Mouse (Mus musculus): ENCODE results near the gene Glrx5. TPM values are rescaled to one million over a fixed set of nuclear protein-coding genes. Genes with fewer than 3 reads are reported as not detected.
A peak's percentile ranks its signal among the peaks of the same experiment; 100 is the strongest.

Glrx5 gene
- polyA plus RNA-seq, 1 experiment from 2014 or later: 209 TPM

DNA sequence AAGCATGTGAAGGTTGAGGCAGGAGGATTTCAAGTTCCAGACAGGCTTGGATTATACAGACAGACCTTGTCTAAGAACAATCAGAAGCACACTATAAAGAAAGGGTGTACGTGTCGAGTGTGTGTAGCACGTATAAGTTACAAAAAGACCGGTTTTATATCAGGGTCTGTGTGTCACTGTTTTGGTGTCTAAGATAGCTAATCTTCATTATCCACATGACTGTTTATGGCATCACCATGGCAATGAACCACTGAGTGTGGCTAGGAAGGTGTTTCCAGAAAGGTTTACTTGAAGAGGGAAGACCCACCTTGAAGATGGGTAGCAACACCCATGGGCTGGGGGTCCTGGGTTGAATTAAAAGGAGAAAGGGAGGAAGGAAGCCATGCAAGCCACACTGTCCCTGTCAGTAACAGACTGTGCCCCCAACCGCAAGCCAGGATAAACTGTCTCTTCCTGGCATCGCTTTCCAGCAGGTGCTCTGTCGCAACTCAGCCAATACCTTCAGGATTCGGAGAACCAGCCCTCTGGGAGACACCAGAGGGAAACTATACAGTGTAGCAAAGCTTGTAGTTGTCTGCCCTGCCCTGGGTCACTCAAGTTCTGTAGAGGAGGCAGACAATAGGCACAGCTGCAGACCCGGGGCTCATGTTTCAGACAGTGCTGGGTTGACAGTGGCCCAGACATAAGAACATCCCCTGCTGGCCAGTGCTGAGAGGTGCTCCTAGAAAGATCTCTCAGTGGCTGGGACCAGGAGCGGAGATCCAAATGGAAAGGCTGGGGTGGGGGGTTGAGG, 30.0 kb upstream of the Glrx5 start:
- H3K36me3 ChIP-seq (ENCODE audit: control insufficient read depth, insufficient read depth): no peaks in the 10 kb centered on the region
- peaks cover 23% of the 10 kb centered on the region for H3K4me1 ChIP-seq (replicated peaks; ENCODE audit: control insufficient read depth, insufficient read depth, low read length)
- H3K4me3 ChIP-seq (ENCODE audit: low read depth, low read length): no peak overlapping the region
- no peak overlapping the region for H3K4me2 ChIP-seq (replicated peaks; ENCODE audit: low read depth)
- no peak overlapping the region for H3K9ac ChIP-seq (ENCODE audit: low read depth, low read length)
- H3K27ac ChIP-seq (ENCODE audit: low read depth, low read length): 0 out of 2 replicates have a peak overlapping the region, but pooled peaks have one; percentile 28
- ATAC-seq: no peak
- TF ChIP-seq CTCF (IDR thresholded peaks at IDR 0.05; ENCODE audit: low read depth): peak; percentile 55
- no peaks in the 10 kb centered on the region for H3K9me3 ChIP-seq (ENCODE audit: control insufficient read depth)
- 62% methylated on average over 10 of the region's 10 CpGs for WGBS
- H3K27me3 ChIP-seq (replicated peaks; ENCODE audit: control insufficient read depth, insufficient read depth, low read length): no peaks in the 10 kb centered on the region

GRCm38 (mm10) chr12:105003158-105003557, 29.3 kb upstream of the Glrx5 start:
- Histone ChIP-seq H3K9ac (ENCODE audit: low read depth, low read length) (no peak overlapping the region), H3K4me2 (replicated peaks; ENCODE audit: low read depth) (no peak overlapping the region), H3K27ac (ENCODE audit: low read depth, low read length) (no peak overlapping the region), H3K4me3 (ENCODE audit: low read depth, low read length) (no peak overlapping the region), H3K9me3 (ENCODE audit: control insufficient read depth) (no peaks in the 10 kb centered on the region), H3K36me3 (ENCODE audit: control insufficient read depth, insufficient read depth) (no peaks in the 10 kb centered on the region), H3K4me1 (replicated peaks; ENCODE audit: control insufficient read depth, insufficient read depth, low read length) (peaks cover 17% of the 10 kb centered on the region; the same call in 1 of the 2 replicates), H3K27me3 (replicated peaks; ENCODE audit: control insufficient read depth, insufficient read depth, low read length) (no peaks in the 10 kb centered on the region)
- no peak for TF ChIP-seq CTCF (IDR thresholded peaks at IDR 0.05; ENCODE audit: low read depth)
- WGBS: 53% methylated on average over 9 of the region's 9 CpGs
- no peak for ATAC-seq

- H3K27me3 ChIP-seq (replicated peaks; ENCODE audit: control insufficient read depth, insufficient read depth, low read length): no peaks in the 10 kb centered on the region
- 59% methylated on average over 3 of the region's 3 CpGs for WGBS
- no peaks in the 10 kb centered on the region for H3K36me3 ChIP-seq (ENCODE audit: control insufficient read depth, insufficient read depth)
- H3K4me1 ChIP-seq (replicated peaks; ENCODE audit: control insufficient read depth, insufficient read depth, low read length): peaks cover 21% of the 10 kb centered on the region; the same call in 1 of the 2 replicates
- no peaks in the 10 kb centered on the region for H3K9me3 ChIP-seq (ENCODE audit: control insufficient read depth)
- H3K9ac ChIP-seq (ENCODE audit: low read depth, low read length): no peak overlapping the region
- no peak for ATAC-seq
- H3K4me3 ChIP-seq (ENCODE audit: low read depth, low read length): no peak overlapping the region
- no peak overlapping the region for H3K27ac ChIP-seq (ENCODE audit: low read depth, low read length)
- TF ChIP-seq CTCF (IDR thresholded peaks at IDR 0.05; ENCODE audit: low read depth): no peak
- H3K4me2 ChIP-seq (replicated peaks; ENCODE audit: low read depth): no peak overlapping the region
Observed at GRCm38 (mm10) chr12:105003715-105004114, 28.8 kb upstream of the Glrx5 start.

GRCm38 (mm10) chr12:105004956-105005714, 27.4 kb upstream of the Glrx5 start:
- ATAC-seq: peak; percentile 46; the same call in 1 of the 2 replicates
- Histone ChIP-seq H3K36me3 (ENCODE audit: control insufficient read depth, insufficient read depth) (no peaks in the 10 kb centered on the region), H3K27ac (ENCODE audit: low read depth, low read length) (peak overlapping the region; percentile 29), H3K9me3 (ENCODE audit: control insufficient read depth) (no peaks in the 10 kb centered on the region), H3K4me1 (replicated peaks; ENCODE audit: control insufficient read depth, insufficient read depth, low read length) (peaks cover 19% of the 10 kb centered on the region; the same call in 1 of the 2 replicates), H3K27me3 (replicated peaks; ENCODE audit: control insufficient read depth, insufficient read depth, low read length) (no peaks in the 10 kb centered on the region), H3K9ac (ENCODE audit: low read depth, low read length) (no peak overlapping the region), H3K4me2 (replicated peaks; ENCODE audit: low read depth) (peak overlapping the region; percentile 21; the same call in 1 of the 2 replicates), H3K4me3 (ENCODE audit: low read depth, low read length) (no peak overlapping the region)
- 52% methylated on average over 22 of the region's 22 CpGs for WGBS
- no peak for TF ChIP-seq CTCF (IDR thresholded peaks at IDR 0.05; ENCODE audit: low read depth)

GRCm38 (mm10) chr12:105005715-105005972, 26.8 kb upstream of the Glrx5 start:
- Histone ChIP-seq H3K9me3 (ENCODE audit: control insufficient read depth) (no peaks in the 10 kb centered on the region), H3K27ac (ENCODE audit: low read depth, low read length) (peak overlapping the region; percentile 29), H3K9ac (ENCODE audit: low read depth, low read length) (no peak overlapping the region), H3K4me3 (ENCODE audit: low read depth, low read length) (no peak overlapping the region), H3K4me1 (replicated peaks; ENCODE audit: control insufficient read depth, insufficient read depth, low read length) (peaks cover 19% of the 10 kb centered on the region; the same call in 1 of the 2 replicates), H3K27me3 (replicated peaks; ENCODE audit: control insufficient read depth, insufficient read depth, low read length) (no peaks in the 10 kb centered on the region), H3K4me2 (replicated peaks; ENCODE audit: low read depth) (no peak overlapping the region), H3K36me3 (ENCODE audit: control insufficient read depth, insufficient read depth) (no peaks in the 10 kb centered on the region)
- ATAC-seq: peak; percentile 8
- no peak for TF ChIP-seq CTCF (IDR thresholded peaks at IDR 0.05; ENCODE audit: low read depth)
- 24% methylated on average over 2 of the region's 2 CpGs for WGBS

GRCm38 (mm10) chr12:105008150-105008549, 24.3 kb upstream of the Glrx5 start:
- H3K27ac ChIP-seq (ENCODE audit: low read depth, low read length): no peak overlapping the region
- no peak overlapping the region for H3K9ac ChIP-seq (ENCODE audit: low read depth, low read length)
- peaks cover 15% of the 10 kb centered on the region; the same call in 1 of the 2 replicates for H3K4me1 ChIP-seq (replicated peaks; ENCODE audit: control insufficient read depth, insufficient read depth, low read length)
- H3K36me3 ChIP-seq (ENCODE audit: control insufficient read depth, insufficient read depth): no peaks in the 10 kb centered on the region
- peak overlapping the region; percentile 73 for H3K4me2 ChIP-seq (replicated peaks; ENCODE audit: low read depth)
- WGBS: 64% methylated on average over 2 of the region's 2 CpGs
- ATAC-seq: no peak
- no peaks in the 10 kb centered on the region for H3K9me3 ChIP-seq (ENCODE audit: control insufficient read depth)
- peaks cover 5% of the 10 kb centered on the region; the same call in 1 of the 2 replicates for H3K27me3 ChIP-seq (replicated peaks; ENCODE audit: control insufficient read depth, insufficient read depth, low read length)
- peak; percentile 35 for TF ChIP-seq CTCF (IDR thresholded peaks at IDR 0.05; ENCODE audit: low read depth)
- 0 out of 2 replicates have a peak overlapping the region, but pooled peaks have one; percentile 64 for H3K4me3 ChIP-seq (ENCODE audit: low read depth, low read length)
